Mouse (Mus musculus) adipocyte (in vitro differentiated cells): Measurements from ENCODE around the gene B4galnt3.
A peak's percentile ranks its signal among the peaks of the same experiment; 100 is the strongest.
"Not testable (repeated sequence)": the region's sequence is repeated elsewhere in the genome, so short reads cannot be mapped to it uniquely, and the experiment has no call there.

Experiments
- DNase-seq: peaks from one replicate; pipeline ENCODE4 v3.0.0-alpha.2; 2016; ENCODE audit warnings: low spot score

Gene B4galnt3

GRCm38 (mm10) chr6:120294056-120294784 lies at the start of gene B4galnt3, which contains the start of gene D330020A13Rik:
TSS of gene B4galnt3 (minus strand) at chr6:120294559.
TSS of gene D330020A13Rik (plus strand) at chr6:120294364.
- no peak for DNase-seq

DNA sequence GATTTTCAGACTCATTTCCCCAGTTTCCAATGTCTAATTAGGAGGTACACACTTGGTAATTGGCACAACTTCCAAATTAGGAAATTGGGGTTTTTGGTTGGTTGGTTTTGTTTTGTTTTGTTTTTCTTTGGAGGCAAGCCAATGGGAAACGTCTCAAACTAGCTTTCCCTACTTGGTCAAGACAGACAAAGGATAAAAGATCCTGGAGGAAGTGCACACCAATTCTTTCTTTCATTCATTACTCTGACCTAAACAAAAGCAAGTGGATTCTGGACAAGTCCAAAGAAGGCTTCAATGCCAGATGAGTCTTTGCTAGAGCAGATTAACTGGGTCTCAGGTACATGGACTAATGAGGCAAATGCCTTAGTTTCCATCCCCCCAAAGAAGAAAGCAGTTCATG lies 49.6 kb upstream of the B4galnt3 start:
- DNase-seq: no peak

DNA sequence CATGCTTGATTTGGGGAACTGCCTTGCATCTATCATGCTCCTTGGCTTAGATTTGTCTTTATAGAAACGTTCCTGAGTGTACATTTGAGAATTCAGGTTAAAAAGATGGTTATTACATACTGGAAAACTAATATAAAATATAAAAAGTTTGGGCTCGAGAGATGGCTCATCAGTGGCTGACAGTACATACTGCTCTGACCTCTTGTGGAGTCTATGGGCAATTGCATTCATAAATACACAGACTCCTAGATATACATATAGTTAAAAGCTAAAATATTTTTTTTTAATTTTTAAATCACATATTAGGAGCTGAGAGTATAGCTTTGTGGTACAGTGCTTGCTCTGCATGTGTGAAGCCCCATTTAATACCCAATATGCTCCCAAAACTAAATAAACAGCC lies 38.0 kb upstream of the B4galnt3 start:
- no peak for DNase-seq

GRCm38 (mm10) chr6:120324295-120324927 lies 30.1 kb upstream of the B4galnt3 start:
- peak; percentile 83 for DNase-seq

DNA sequence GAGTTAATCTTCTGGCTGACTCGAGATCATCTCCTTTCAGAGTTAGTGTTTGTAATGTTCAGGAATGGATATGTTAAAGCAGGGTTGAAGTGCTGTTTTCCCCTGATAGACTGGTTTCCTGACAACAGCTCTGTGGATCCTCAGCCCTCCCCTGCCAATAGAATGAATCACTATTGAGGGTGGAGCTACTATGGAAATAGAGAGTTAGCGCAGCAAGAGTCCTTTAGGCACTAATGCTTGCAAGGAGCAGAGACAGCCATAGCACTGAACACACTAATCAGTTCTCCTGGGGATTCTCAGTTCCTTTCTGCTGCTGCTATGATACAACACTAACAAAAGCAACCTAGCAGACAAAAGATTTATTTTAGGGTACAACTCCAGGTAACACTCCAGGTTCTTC lies 26.0 kb upstream of the B4galnt3 start:
- no peak for DNase-seq

GRCm38 (mm10) chr6:120319129-120319528 lies 24.8 kb upstream of the B4galnt3 start:
- DNase-seq: no peak

GRCm38 (mm10) chr6:120318303-120318940 lies 24.1 kb upstream of the B4galnt3 start:
- no peak for DNase-seq

GRCm38 (mm10) chr6:120312443-120312842 lies 18.1 kb upstream of the B4galnt3 start:
- no peak for DNase-seq

DNA sequence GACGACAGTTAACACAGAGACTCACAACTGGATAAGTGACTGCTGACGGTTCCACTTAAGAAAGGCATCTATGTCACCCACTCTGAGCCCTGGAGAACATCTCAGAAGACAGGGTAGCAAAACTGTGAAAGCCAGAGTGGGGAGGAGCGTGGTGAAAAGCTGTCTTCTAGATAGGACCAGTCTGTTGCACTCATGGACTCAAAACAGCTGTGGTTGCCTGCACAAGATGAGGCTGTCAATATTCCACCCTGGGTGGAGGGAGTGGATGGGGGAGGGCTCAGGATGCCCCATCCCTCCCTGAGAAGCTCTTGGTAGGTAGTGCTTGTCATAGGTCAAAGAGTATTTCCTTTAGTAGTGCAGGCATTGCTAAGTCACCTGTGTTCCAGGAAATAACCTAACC lies 15.4 kb upstream of the B4galnt3 start:
- no peak for DNase-seq

- DNase-seq: no peak
These were observed 15.0 kb upstream of the B4galnt3 start for GRCm38 (mm10) chr6:120309338-120309737.

DNA sequence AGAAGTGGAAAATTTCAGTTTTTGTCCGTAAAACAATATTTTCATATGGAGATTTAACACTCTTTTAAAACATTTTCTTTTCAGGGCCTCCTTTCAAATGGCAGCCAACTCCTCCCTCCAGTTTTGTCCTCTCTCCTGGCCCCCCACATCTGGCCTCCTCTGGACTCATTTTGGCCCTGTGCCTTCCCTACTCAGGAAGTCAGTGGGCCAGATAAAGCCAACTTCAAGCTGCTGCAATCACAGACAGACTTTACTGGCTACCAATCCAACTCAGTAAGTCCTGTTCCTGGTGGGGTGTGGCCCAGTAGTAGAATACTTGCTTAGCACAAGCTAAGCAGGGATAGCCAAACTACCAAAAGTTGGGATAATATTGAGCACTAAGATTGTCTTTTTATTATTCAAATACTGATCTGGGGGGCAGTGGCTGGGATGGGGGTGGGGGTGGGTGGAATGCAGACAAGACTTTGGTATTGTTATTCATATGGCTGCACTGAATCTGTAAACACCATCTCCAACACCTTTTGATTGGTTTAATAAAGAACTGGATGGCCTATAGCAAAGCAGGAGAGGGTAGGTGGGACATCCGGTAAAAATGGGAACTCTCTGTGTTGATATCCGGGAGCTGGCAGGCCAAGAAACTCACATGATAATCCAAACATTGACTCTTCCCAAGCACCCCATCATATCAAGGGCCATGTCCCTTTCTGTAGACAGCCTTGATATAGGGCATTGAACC lies 12.7 kb upstream of the B4galnt3 start:
- no peak for DNase-seq

GRCm38 (mm10) chr6:120302755-120303316 lies 8.5 kb upstream of the B4galnt3 start:
- no peak for DNase-seq

- peak; percentile 59 for DNase-seq
These were observed 6.8 kb upstream of the B4galnt3 start for GRCm38 (mm10) chr6:120301137-120301536.

GRCm38 (mm10) chr6:120296589-120296988 lies 2.2 kb upstream of the B4galnt3 start:
- DNase-seq: not testable (repeated sequence)

DNA sequence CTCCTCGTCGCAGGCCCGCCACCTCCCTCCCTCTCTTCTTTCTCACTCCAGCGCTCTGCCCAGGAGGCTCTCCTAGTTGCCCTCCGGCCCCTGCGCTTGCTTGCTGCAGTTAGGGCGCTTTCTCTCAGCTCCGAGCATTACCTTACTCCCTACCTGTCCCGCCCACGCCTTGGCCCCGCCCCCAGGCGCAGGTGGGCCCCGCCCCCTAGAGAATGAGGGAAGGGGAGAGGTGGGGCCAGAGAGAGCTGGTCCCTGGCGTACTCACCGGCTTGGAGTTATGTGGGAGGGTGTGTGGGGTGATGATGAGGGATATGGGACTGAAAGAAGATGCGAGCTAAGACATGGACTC lies 400 bp upstream of the B4galnt3 start:
- no peak for DNase-seq

GRCm38 (mm10) chr6:120291396-120292009 lies 2.9 kb downstream of the B4galnt3 start:
- no peak for DNase-seq

DNA sequence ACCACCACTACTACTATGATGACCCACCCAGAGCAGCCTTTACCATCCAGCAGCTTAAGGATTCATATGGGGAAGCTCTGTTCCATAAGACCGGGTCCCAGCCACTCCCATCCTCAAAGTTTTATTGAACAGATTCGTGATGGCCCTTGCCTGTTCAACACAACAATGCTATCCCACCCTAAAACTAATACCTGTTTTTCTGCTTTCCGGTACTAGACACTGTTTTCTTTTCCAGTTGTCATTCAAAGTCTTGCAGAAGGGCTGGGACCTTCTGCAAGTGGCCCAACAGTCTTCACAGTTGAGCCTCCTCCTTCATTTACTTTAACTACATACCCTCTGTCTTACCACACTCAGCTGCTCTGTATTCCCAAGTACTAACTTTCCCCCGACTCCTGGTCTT lies 4.9 kb downstream of the B4galnt3 start:
- no peak for DNase-seq

- DNase-seq: no peak
These were observed 5.8 kb downstream of the B4galnt3 start for GRCm38 (mm10) chr6:120288541-120288940.

DNA sequence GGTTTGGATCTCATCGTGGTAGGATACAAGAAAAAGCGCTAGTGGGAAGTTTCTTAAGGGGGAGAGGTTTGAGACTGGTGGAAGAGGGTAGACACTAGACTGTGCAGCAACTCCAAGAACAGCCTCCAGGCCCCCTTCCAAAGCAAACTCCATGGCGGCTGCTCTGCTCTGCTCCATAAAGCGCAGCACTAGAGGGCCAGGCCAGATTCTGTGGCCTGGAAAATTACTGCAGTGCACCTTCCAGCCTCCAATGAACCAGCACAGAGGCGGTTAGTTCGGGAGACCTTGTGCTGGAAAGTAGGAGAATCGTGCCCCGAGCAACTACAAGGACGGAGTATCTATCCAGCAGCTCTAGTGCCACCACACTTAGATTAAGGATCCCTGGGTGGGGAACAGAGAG lies 7.1 kb downstream of the B4galnt3 start:
- DNase-seq: no peak

GRCm38 (mm10) chr6:120276874-120277449 lies 17.4 kb downstream of the B4galnt3 start:
- DNase-seq: no peak

DNA sequence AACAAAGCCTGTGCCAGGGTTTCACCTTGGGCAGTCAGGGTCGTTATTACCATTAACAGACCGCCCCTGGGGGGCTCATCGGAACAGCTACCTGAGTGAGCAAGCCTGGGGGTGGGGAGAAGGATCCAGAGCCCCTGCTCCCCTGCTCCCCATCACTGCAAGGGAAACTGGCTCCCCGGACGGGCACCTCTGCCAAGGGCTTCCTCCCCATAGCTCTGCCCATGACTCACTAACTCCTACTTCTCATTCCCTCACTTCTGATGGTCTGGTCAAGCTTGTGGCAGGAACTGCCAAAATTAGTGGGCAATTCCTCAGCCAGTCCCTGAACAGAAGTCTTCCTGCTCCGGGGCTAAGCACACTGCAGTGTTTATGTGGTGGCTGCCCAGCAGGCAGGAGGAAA lies 19.1 kb downstream of the B4galnt3 start:
- DNase-seq: no peak
